Mouse (Mus musculus): ENCODE results near the gene Rin3. TPM values are rescaled to one million over a fixed set of nuclear protein-coding genes. Genes with fewer than 3 reads are reported as not detected.

The Rin3 gene
- polyA plus RNA-seq, 1 experiment from 2014 or later, result 1.7 TPM

- no peak for ATAC-seq
- WGBS, result 86% methylated on average over 10 of the region's 10 CpGs
- H3K4me1 ChIP-seq (replicated peaks; ENCODE audit: control insufficient read depth, insufficient read depth, low read length), result no peaks in the 10 kb centered on the region
- H3K9ac ChIP-seq (replicated peaks; ENCODE audit: low read depth, low read length), result no peak overlapping the region
- H3K27ac ChIP-seq (ENCODE audit: low read length), result no peak overlapping the region
- no peaks in the 10 kb centered on the region for H3K36me3 ChIP-seq (ENCODE audit: control insufficient read depth, insufficient read depth)
- no peaks in the 10 kb centered on the region for H3K27me3 ChIP-seq (replicated peaks; ENCODE audit: control insufficient read depth, insufficient read depth, low read length)
- H3K4me2 ChIP-seq (ENCODE audit: low read length), result no peak overlapping the region
- no peak overlapping the region for H3K4me3 ChIP-seq (replicated peaks; ENCODE audit: low read length)
- no peaks in the 10 kb centered on the region for H3K9me3 ChIP-seq (ENCODE audit: control insufficient read depth, low read length)
Observed at GRCm38 (mm10) chr12:102361189-102362161, 78.6 kb downstream of the Rin3 start.

- H3K36me3 ChIP-seq (ENCODE audit: control insufficient read depth, insufficient read depth), result no peaks in the 10 kb centered on the region
- H3K4me1 ChIP-seq (replicated peaks; ENCODE audit: control insufficient read depth, insufficient read depth, low read length), result no peaks in the 10 kb centered on the region
- WGBS, result 91% methylated on average over 7 of the region's 7 CpGs
- no peak overlapping the region for H3K4me2 ChIP-seq (ENCODE audit: low read length)
- H3K27ac ChIP-seq (ENCODE audit: low read length), result no peak overlapping the region
- no peaks in the 10 kb centered on the region for H3K27me3 ChIP-seq (replicated peaks; ENCODE audit: control insufficient read depth, insufficient read depth, low read length)
- no peak overlapping the region for H3K4me3 ChIP-seq (replicated peaks; ENCODE audit: low read length)
- no peak for ATAC-seq
- no peaks in the 10 kb centered on the region for H3K9me3 ChIP-seq (ENCODE audit: control insufficient read depth, low read length)
- no peak overlapping the region for H3K9ac ChIP-seq (replicated peaks; ENCODE audit: low read depth, low read length)
Observed at GRCm38 (mm10) chr12:102365016-102365415, 82.2 kb downstream of the Rin3 start.

- no peaks in the 10 kb centered on the region for H3K9me3 ChIP-seq (ENCODE audit: control insufficient read depth, low read length)
- H3K27me3 ChIP-seq (replicated peaks; ENCODE audit: control insufficient read depth, insufficient read depth, low read length), result no peaks in the 10 kb centered on the region
- H3K36me3 ChIP-seq (ENCODE audit: control insufficient read depth, insufficient read depth), result no peaks in the 10 kb centered on the region
- no peak overlapping the region for H3K9ac ChIP-seq (replicated peaks; ENCODE audit: low read depth, low read length)
- no peak for ATAC-seq
- H3K4me1 ChIP-seq (replicated peaks; ENCODE audit: control insufficient read depth, insufficient read depth, low read length), result no peaks in the 10 kb centered on the region
- H3K4me3 ChIP-seq (replicated peaks; ENCODE audit: low read length), result no peak overlapping the region
- 87% methylated on average over 9 of the region's 9 CpGs for WGBS
- H3K4me2 ChIP-seq (ENCODE audit: low read length), result no peak overlapping the region
- no peak overlapping the region for H3K27ac ChIP-seq (ENCODE audit: low read length)
Observed at GRCm38 (mm10) chr12:102366126-102366816, 83.4 kb downstream of the Rin3 start.

DNA sequence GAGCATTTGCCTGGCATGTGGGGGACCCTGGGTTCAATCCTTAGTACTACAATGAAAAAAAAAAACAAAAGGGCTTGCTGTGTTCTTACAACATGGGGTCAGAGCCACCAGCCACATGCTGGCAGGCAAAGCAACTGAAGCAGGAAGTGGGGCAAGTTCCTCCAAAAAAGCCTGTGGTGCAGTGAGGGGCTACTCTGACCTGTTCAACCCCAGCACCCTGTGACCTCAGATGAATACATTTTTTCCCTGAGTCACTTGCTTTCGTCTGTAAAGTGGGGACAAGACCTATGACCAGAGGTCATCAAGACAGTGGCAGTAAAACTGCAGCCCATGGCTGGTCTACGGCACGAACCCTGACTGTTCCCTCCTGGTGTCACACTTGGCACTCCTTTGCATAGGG, 84.2 kb downstream of the Rin3 start:
- no peak for ATAC-seq
- Histone ChIP-seq H3K9me3 (ENCODE audit: control insufficient read depth, low read length) (no peaks in the 10 kb centered on the region), H3K27me3 (replicated peaks; ENCODE audit: control insufficient read depth, insufficient read depth, low read length) (no peaks in the 10 kb centered on the region), H3K9ac (replicated peaks; ENCODE audit: low read depth, low read length) (no peak overlapping the region), H3K4me2 (ENCODE audit: low read length) (no peak overlapping the region), H3K4me1 (replicated peaks; ENCODE audit: control insufficient read depth, insufficient read depth, low read length) (no peaks in the 10 kb centered on the region), H3K36me3 (ENCODE audit: control insufficient read depth, insufficient read depth) (no peaks in the 10 kb centered on the region), H3K4me3 (replicated peaks; ENCODE audit: low read length) (no peak overlapping the region), H3K27ac (ENCODE audit: low read length) (no peak overlapping the region)
- 79% methylated on average over 3 of the region's 3 CpGs for WGBS

GRCm38 (mm10) chr12:102368066-102368465, 85.2 kb downstream of the Rin3 start:
- H3K4me3 ChIP-seq (replicated peaks; ENCODE audit: low read length), result no peak overlapping the region
- H3K4me1 ChIP-seq (replicated peaks; ENCODE audit: control insufficient read depth, insufficient read depth, low read length), result no peaks in the 10 kb centered on the region
- no peaks in the 10 kb centered on the region for H3K27me3 ChIP-seq (replicated peaks; ENCODE audit: control insufficient read depth, insufficient read depth, low read length)
- 81% methylated on average over 7 of the region's 7 CpGs for WGBS
- no peak overlapping the region for H3K9ac ChIP-seq (replicated peaks; ENCODE audit: low read depth, low read length)
- no peaks in the 10 kb centered on the region for H3K36me3 ChIP-seq (ENCODE audit: control insufficient read depth, insufficient read depth)
- H3K9me3 ChIP-seq (ENCODE audit: control insufficient read depth, low read length), result no peaks in the 10 kb centered on the region
- ATAC-seq, result no peak
- H3K4me2 ChIP-seq (ENCODE audit: low read length), result no peak overlapping the region
- no peak overlapping the region for H3K27ac ChIP-seq (ENCODE audit: low read length)

GRCm38 (mm10) chr12:102368556-102368955, 85.7 kb downstream of the Rin3 start:
- Histone ChIP-seq H3K27ac (ENCODE audit: low read length) (no peak overlapping the region), H3K4me1 (replicated peaks; ENCODE audit: control insufficient read depth, insufficient read depth, low read length) (no peaks in the 10 kb centered on the region), H3K9ac (replicated peaks; ENCODE audit: low read depth, low read length) (no peak overlapping the region)

DNA sequence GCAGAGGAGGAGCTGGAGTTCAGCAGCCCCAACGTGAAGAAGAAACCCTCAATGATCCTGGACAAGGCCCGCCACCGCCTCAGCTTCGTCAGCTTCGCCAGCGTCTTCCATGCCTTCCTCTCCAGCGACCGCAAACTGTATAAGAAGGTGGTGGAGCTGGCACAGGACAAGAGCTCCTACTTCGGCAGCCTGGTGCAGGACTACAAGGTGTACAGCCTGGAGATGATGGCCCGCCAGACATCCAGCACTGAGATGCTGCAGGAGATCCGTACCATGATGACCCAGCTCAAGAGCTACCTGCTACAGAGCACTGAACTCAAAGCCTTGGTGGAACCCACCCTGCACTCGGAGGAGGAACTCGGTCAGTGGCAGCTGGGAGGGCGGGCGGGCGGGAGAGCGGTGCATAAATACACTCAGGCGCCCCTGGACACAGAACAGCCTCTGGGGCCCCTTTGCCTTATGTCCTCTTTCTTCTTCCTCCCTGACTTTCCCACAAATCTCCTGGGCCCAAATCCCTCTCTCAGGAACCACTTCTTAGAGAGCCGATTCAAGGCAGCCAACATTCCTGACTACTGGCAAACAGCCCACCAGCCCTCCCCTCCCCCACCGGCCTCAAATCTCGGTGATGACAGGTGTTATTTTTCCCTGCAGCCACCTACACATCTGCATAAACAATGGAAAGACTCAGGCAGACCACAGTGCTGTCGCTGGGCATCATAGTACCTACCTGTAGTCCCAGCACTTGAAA, 86.8 kb downstream of the Rin3 start:
- no peak for ATAC-seq
- Histone ChIP-seq H3K27ac (ENCODE audit: low read length) (no peak overlapping the region), H3K36me3 (ENCODE audit: control insufficient read depth, insufficient read depth) (no peaks in the 10 kb centered on the region), H3K9ac (replicated peaks; ENCODE audit: low read depth, low read length) (no peak overlapping the region), H3K27me3 (replicated peaks; ENCODE audit: control insufficient read depth, insufficient read depth, low read length) (no peaks in the 10 kb centered on the region), H3K9me3 (ENCODE audit: control insufficient read depth, low read length) (no peaks in the 10 kb centered on the region), H3K4me1 (replicated peaks; ENCODE audit: control insufficient read depth, insufficient read depth, low read length) (no peaks in the 10 kb centered on the region), H3K4me2 (ENCODE audit: low read length) (no peak overlapping the region), H3K4me3 (replicated peaks; ENCODE audit: low read length) (no peak overlapping the region)
- WGBS, result 78% methylated on average over 22 of the region's 22 CpGs

More at GRCm38 (mm10) chr12:102368556-102368955, 85.7 kb downstream of the Rin3 start:
- no peak for ATAC-seq
- H3K27me3 ChIP-seq (replicated peaks; ENCODE audit: control insufficient read depth, insufficient read depth, low read length), result no peaks in the 10 kb centered on the region
- no peak overlapping the region for H3K4me2 ChIP-seq (ENCODE audit: low read length)
- H3K9me3 ChIP-seq (ENCODE audit: control insufficient read depth, low read length), result no peaks in the 10 kb centered on the region
- H3K4me3 ChIP-seq (replicated peaks; ENCODE audit: low read length), result no peak overlapping the region
- 77% methylated on average over 14 of the region's 14 CpGs for WGBS
- no peaks in the 10 kb centered on the region for H3K36me3 ChIP-seq (ENCODE audit: control insufficient read depth, insufficient read depth)

GRCm38 (mm10) chr12:102370931-102371500, 88.2 kb downstream of the Rin3 start:
- WGBS, result 87% methylated on average over 4 of the region's 4 CpGs
- Histone ChIP-seq H3K4me1 (replicated peaks; ENCODE audit: control insufficient read depth, insufficient read depth, low read length) (no peaks in the 10 kb centered on the region), H3K9me3 (ENCODE audit: control insufficient read depth, low read length) (no peaks in the 10 kb centered on the region), H3K4me2 (ENCODE audit: low read length) (no peak overlapping the region), H3K9ac (replicated peaks; ENCODE audit: low read depth, low read length) (no peak overlapping the region), H3K36me3 (ENCODE audit: control insufficient read depth, insufficient read depth) (no peaks in the 10 kb centered on the region), H3K27ac (ENCODE audit: low read length) (no peak overlapping the region), H3K4me3 (replicated peaks; ENCODE audit: low read length) (no peak overlapping the region), H3K27me3 (replicated peaks; ENCODE audit: control insufficient read depth, insufficient read depth, low read length) (no peaks in the 10 kb centered on the region)
- ATAC-seq, result no peak

GRCm38 (mm10) chr12:102372322-102372721, 89.5 kb downstream of the Rin3 start:
- Histone ChIP-seq H3K36me3 (ENCODE audit: control insufficient read depth, insufficient read depth) (no peaks in the 10 kb centered on the region), H3K27me3 (replicated peaks; ENCODE audit: control insufficient read depth, insufficient read depth, low read length) (no peaks in the 10 kb centered on the region), H3K9ac (replicated peaks; ENCODE audit: low read depth, low read length) (no peak overlapping the region), H3K9me3 (ENCODE audit: control insufficient read depth, low read length) (no peaks in the 10 kb centered on the region), H3K4me2 (ENCODE audit: low read length) (no peak overlapping the region), H3K4me3 (replicated peaks; ENCODE audit: low read length) (no peak overlapping the region), H3K4me1 (replicated peaks; ENCODE audit: control insufficient read depth, insufficient read depth, low read length) (no peaks in the 10 kb centered on the region), H3K27ac (ENCODE audit: low read length) (no peak overlapping the region)
- no peak for ATAC-seq
- WGBS, result 71% methylated on average over 3 of the region's 3 CpGs
